Comparison of ENCODE assay signal across 9 mouse cellular contexts in the genomic region with DNA sequence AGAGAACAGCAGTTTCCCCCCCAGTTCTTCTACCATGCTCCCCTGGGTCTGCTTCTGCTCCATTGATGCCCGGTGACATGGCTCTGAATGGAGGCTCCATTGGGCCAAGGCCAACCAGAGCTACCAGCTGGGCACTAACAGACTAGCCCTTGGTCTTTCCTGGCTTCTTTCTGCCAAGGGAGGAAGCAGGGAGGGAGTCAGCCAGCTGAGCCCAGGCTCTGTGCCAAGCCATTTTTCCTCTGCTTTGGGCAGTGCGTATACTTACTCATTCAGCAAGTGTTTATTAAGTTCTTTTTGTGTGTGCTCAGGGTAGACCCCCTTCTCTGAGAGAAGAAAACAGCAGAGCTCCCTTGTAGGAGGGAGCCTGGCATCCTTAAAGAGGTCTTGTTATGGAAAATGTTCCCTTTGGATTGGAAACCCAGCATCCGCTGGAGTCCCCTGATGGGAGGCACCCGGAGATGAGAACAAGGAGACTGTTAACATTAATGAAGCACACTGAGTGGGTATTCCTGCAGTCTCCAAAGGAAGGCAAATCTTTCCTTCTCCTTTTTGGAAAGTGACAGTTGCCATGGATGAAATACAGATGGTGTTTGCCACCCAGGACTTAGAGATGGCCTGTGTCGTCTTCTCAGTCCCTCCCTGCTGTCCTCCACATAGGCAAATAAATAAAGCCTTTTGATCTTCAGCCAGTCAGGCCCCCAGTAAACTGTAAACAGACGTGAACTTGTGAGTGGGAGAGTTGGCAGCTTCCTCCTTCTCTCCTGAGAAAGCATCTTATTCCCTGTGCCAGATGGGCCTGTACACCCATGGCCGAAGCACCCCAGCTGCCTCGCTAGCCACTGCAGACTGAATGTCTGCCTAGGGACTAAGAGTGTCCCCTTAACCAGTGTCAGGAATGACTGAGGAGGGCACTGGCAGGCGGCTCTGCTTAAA. TPM values are rescaled to one million over a fixed set of nuclear protein-coding genes. Genes with fewer than 3 reads are reported as not detected.
DNase-seq lines count a peak whose midpoint lies in the region; ATAC-seq and TF ChIP-seq lines count a peak whose summit lies in the region.
"Had no signal": no experiment of that assay in that cellular context is flagged by ENCODE, and none has a peak within 500 bp of the region (broad histone marks: within the 10 kb centered on the region; RNA-seq: fewer than 3 reads in every experiment).

No protein-coding gene starts in this region.

- TF ChIP-seq EP300 in lung, postnatal 0 days (IDR thresholded peaks at IDR 0.05): no peak

- no peaks in the 10 kb centered on the region for H3K27me3 ChIP-seq in hindbrain, embryonic 12.5 days
- no peaks in the 10 kb centered on the region for H3K27me3 ChIP-seq in hindbrain, embryonic 10.5 days (ENCODE audit: insufficient read depth, poor library complexity, severe bottlenecking)
- H3K27me3 ChIP-seq in heart, embryonic 13.5 days (replicated peaks): no peaks in the 10 kb centered on the region
- H3K27me3 ChIP-seq in lung, postnatal 0 days (replicated peaks; ENCODE audit: insufficient read depth, low read length): no peaks in the 10 kb centered on the region
- H3K27me3 ChIP-seq in thymus, adult 2 months (ENCODE audit: control insufficient read depth, insufficient read depth, low read length): no peaks in the 10 kb centered on the region
- H3K27me3 ChIP-seq: CH12.LX had no signal

- no peak overlapping the region for H3K9ac ChIP-seq in hindbrain, embryonic 12.5 days
- H3K9ac ChIP-seq in heart, embryonic 13.5 days: no peak overlapping the region; the same call in 1 of the 2 replicates
- H3K9ac ChIP-seq in lung, postnatal 0 days (replicated peaks; ENCODE audit: low read depth): no peak overlapping the region

- H3K9me3 ChIP-seq in hindbrain, embryonic 12.5 days (replicated peaks): no peaks in the 10 kb centered on the region
- H3K9me3 ChIP-seq in hindbrain, embryonic 10.5 days: no peaks in the 10 kb centered on the region
- H3K9me3 ChIP-seq in heart, embryonic 13.5 days: no peaks in the 10 kb centered on the region
- H3K9me3 ChIP-seq in lung, postnatal 0 days (ENCODE audit: low read length): no peaks in the 10 kb centered on the region

- 63% methylated on average over 9 of the region's 9 CpGs for WGBS in hindbrain, embryonic 12.5 days
- WGBS in hindbrain, embryonic 10.5 days: 82% methylated on average over 9 of the region's 9 CpGs
- 67% methylated on average over 9 of the region's 9 CpGs for WGBS in heart, embryonic 13.5 days
- WGBS in lung, postnatal 0 days: 26% methylated on average over 9 of the region's 9 CpGs
- 91% methylated on average over 9 of the region's 9 CpGs for WGBS in thymus, adult 2 months

- H3K4me2 ChIP-seq in hindbrain, embryonic 12.5 days (replicated peaks): no peak overlapping the region; the same call in 1 of the 2 replicates
- no peak overlapping the region for H3K4me2 ChIP-seq in heart, embryonic 13.5 days
- H3K4me2 ChIP-seq in lung, postnatal 0 days (replicated peaks; ENCODE audit: low read depth, low read length): 0 out of 2 replicates have a peak overlapping the region, but pooled peaks have one; percentile 11

- H3K4me3 ChIP-seq in hindbrain, embryonic 12.5 days: no peak overlapping the region
- no peak overlapping the region for H3K4me3 ChIP-seq in hindbrain, embryonic 10.5 days
- H3K4me3 ChIP-seq in heart, embryonic 13.5 days: no peak overlapping the region
- H3K4me3 ChIP-seq in lung, postnatal 0 days (ENCODE audit: low read depth, low read length): no peak overlapping the region
- H3K4me3 ChIP-seq in thymus, adult 2 months (ENCODE audit: control insufficient read depth, insufficient read depth, low read length): no peak overlapping the region

- DNase-seq in hindbrain, embryonic 10.5 days (ENCODE audit: low spot score): no peak
- DNase-seq in cerebellum, postnatal 10 days: peak; percentile 94 to 96
- peak; percentile 76 for DNase-seq in kidney, postnatal 25 days
- DNase-seq in lung, postnatal 0 days (ENCODE audit: low spot score): peak; percentile 67
- peak; percentile 60 for DNase-seq in telencephalon, adult 2 months (ENCODE audit: low read depth, low spot score)
- DNase-seq in thymus, adult 2 months: no peak

- H3K36me3 ChIP-seq in hindbrain, embryonic 12.5 days: peaks cover 75% of the 10 kb centered on the region
- peaks cover 97% of the 10 kb centered on the region for H3K36me3 ChIP-seq in hindbrain, embryonic 10.5 days
- H3K36me3 ChIP-seq in heart, embryonic 13.5 days: peaks cover 99% of the 10 kb centered on the region
- 0 out of 2 replicates have a peak, but pooled peaks cover 9% of the 10 kb centered on the region for H3K36me3 ChIP-seq in lung, postnatal 0 days (ENCODE audit: insufficient read depth, low read length)
- H3K36me3 ChIP-seq in thymus, adult 2 months (ENCODE audit: control insufficient read depth, insufficient read depth, low read length): peaks cover 2% of the 10 kb centered on the region

- ATAC-seq in hindbrain, embryonic 12.5 days (ENCODE audit: low FRiP score): no peak
- ATAC-seq in heart, embryonic 13.5 days (ENCODE audit: extremely low read depth, insufficient number of reproducible peaks, low FRiP score, low TSS enrichment): no peak
- ATAC-seq in lung, postnatal 0 days: peak; percentile 77

- TF ChIP-seq CTCF in lung, postnatal 0 days (IDR thresholded peaks at IDR 0.05): no peak
- TF ChIP-seq CTCF in thymus, adult 2 months (IDR thresholded peaks at IDR 0.05; ENCODE audit: borderline replicate concordance, control insufficient read depth, extremely low read depth, insufficient read depth, low read length, poor library complexity): no peak

- H3K4me1 ChIP-seq in hindbrain, embryonic 12.5 days: peaks cover 9% of the 10 kb centered on the region; the same call in 1 of the 2 replicates
- H3K4me1 ChIP-seq in hindbrain, embryonic 10.5 days (replicated peaks): 0 out of 2 replicates have a peak, but pooled peaks cover 6% of the 10 kb centered on the region
- peaks cover 12% of the 10 kb centered on the region; the same call in 1 of the 2 replicates for H3K4me1 ChIP-seq in heart, embryonic 13.5 days
- H3K4me1 ChIP-seq in lung, postnatal 0 days (ENCODE audit: insufficient read depth, low read depth, low read length): peaks cover 4% of the 10 kb centered on the region; the same call in 1 of the 2 replicates
- no peaks in the 10 kb centered on the region for H3K4me1 ChIP-seq in thymus, adult 2 months (replicated peaks; ENCODE audit: control insufficient read depth, insufficient read depth, low read length)

- H3K27ac ChIP-seq in hindbrain, embryonic 12.5 days: peak overlapping the region; percentile 64
- no peak overlapping the region for H3K27ac ChIP-seq in hindbrain, embryonic 10.5 days
- H3K27ac ChIP-seq in heart, embryonic 13.5 days (replicated peaks): peak overlapping the region; percentile 26
- peak overlapping the region; percentile 74 for H3K27ac ChIP-seq in lung, postnatal 0 days (ENCODE audit: low read length)
- no peak overlapping the region for H3K27ac ChIP-seq in thymus, adult 2 months (ENCODE audit: control insufficient read depth, insufficient read depth, low read length)

- no peak for TF ChIP-seq POLR2A in thymus, adult 2 months (IDR thresholded peaks at IDR 0.05; ENCODE audit: control insufficient read depth, extremely low read depth, insufficient read depth, low read length, poor library complexity)

RNA-seq across cellular contexts. Expression of a gene that starts 12.8 kb away (rescaled TPM):
- polyA plus RNA-seq in hindbrain, embryonic 12.5 days (2016; fragmentation: Nextera tagmentation; extraction: Ambion mirVana): 149 and 152 TPM in 2 replicates
- polyA plus RNA-seq in hindbrain, embryonic 10.5 days (2016; fragmentation: Nextera tagmentation; extraction: Ambion mirVana): 124 and 163 TPM in 2 replicates
- 41.2 and 43.0 TPM in 2 replicates for polyA plus RNA-seq in heart, embryonic 13.5 days (2015; fragmentation: Nextera tagmentation; extraction: Ambion mirVana)
- 33.0 and 33.9 TPM in 2 replicates for polyA plus RNA-seq in lung, postnatal 0 days (2015; fragmentation: Nextera tagmentation; extraction: Ambion mirVana)
- 275 TPM in 2 replicates for polyA plus RNA-seq in thymus, adult 2 months (2012; rRNA removed)

RNA-seq across cellular contexts. Expression of a gene that starts 23.9 kb away (rescaled TPM):
- 10.7 and 12.9 TPM in 2 replicates for polyA plus RNA-seq in hindbrain, embryonic 12.5 days (2016; fragmentation: Nextera tagmentation; extraction: Ambion mirVana)
- 11.3 and 12.1 TPM in 2 replicates for polyA plus RNA-seq in hindbrain, embryonic 10.5 days (2016; fragmentation: Nextera tagmentation; extraction: Ambion mirVana)
- 12.7 and 13.2 TPM in 2 replicates for polyA plus RNA-seq in heart, embryonic 13.5 days (2015; fragmentation: Nextera tagmentation; extraction: Ambion mirVana)
- polyA plus RNA-seq in lung, postnatal 0 days (2015; fragmentation: Nextera tagmentation; extraction: Ambion mirVana): 11.7 and 14.4 TPM in 2 replicates
- 27.0 and 27.4 TPM in 2 replicates for polyA plus RNA-seq in thymus, adult 2 months (2012; rRNA removed)

RNA-seq across cellular contexts. Expression of a gene that starts 23.9 kb away (rescaled TPM):
- 9.4 and 10.2 TPM in 2 replicates for polyA plus RNA-seq in hindbrain, embryonic 12.5 days (2016; fragmentation: Nextera tagmentation; extraction: Ambion mirVana)
- polyA plus RNA-seq in hindbrain, embryonic 10.5 days (2016; fragmentation: Nextera tagmentation; extraction: Ambion mirVana): 7.0 and 8.9 TPM in 2 replicates
- 14.3 and 14.7 TPM in 2 replicates for polyA plus RNA-seq in heart, embryonic 13.5 days (2015; fragmentation: Nextera tagmentation; extraction: Ambion mirVana)
- polyA plus RNA-seq in lung, postnatal 0 days (2015; fragmentation: Nextera tagmentation; extraction: Ambion mirVana): 18.2 and 20.0 TPM in 2 replicates
- 30.0 and 33.1 TPM in 2 replicates for polyA plus RNA-seq in thymus, adult 2 months (2012; rRNA removed)

RNA-seq across cellular contexts. Expression of a gene that starts 30.8 kb away (rescaled TPM):
- polyA plus RNA-seq in hindbrain, embryonic 12.5 days (2016; fragmentation: Nextera tagmentation; extraction: Ambion mirVana): 894 and 983 TPM in 2 replicates
- 1,007 and 1,099 TPM in 2 replicates for polyA plus RNA-seq in hindbrain, embryonic 10.5 days (2016; fragmentation: Nextera tagmentation; extraction: Ambion mirVana)
- 833 and 868 TPM in 2 replicates for polyA plus RNA-seq in heart, embryonic 13.5 days (2015; fragmentation: Nextera tagmentation; extraction: Ambion mirVana)
- 991 and 1,079 TPM in 2 replicates for polyA plus RNA-seq in lung, postnatal 0 days (2015; fragmentation: Nextera tagmentation; extraction: Ambion mirVana)
- polyA plus RNA-seq in thymus, adult 2 months (2012; rRNA removed): 193 and 312 TPM in 2 replicates

RNA-seq across cellular contexts. Expression of a gene that starts 35.7 kb away (rescaled TPM):
- polyA plus RNA-seq in hindbrain, embryonic 12.5 days (2016; fragmentation: Nextera tagmentation; extraction: Ambion mirVana): 75.2 and 81.0 TPM in 2 replicates
- 71.8 and 80.5 TPM in 2 replicates for polyA plus RNA-seq in hindbrain, embryonic 10.5 days (2016; fragmentation: Nextera tagmentation; extraction: Ambion mirVana)
- 57.5 and 60.9 TPM in 2 replicates for polyA plus RNA-seq in heart, embryonic 13.5 days (2015; fragmentation: Nextera tagmentation; extraction: Ambion mirVana)
- 103 and 104 TPM in 2 replicates for polyA plus RNA-seq in lung, postnatal 0 days (2015; fragmentation: Nextera tagmentation; extraction: Ambion mirVana)
- 15.4 and 18.5 TPM in 2 replicates for polyA plus RNA-seq in thymus, adult 2 months (2012; rRNA removed)

Comparison
In these comparisons a context has a peak if more than half of its experiments do, and no peak if none do; other contexts are left out.
1. H3K27ac ChIP-seq: peak in hindbrain, embryonic 12.5 days (single experiment), heart, embryonic 13.5 days (single experiment) and lung, postnatal 0 days (single experiment); none in hindbrain, embryonic 10.5 days (single experiment) and thymus, adult 2 months (single experiment).
2. DNase-seq: peak in cerebellum, postnatal 10 days (2 of 2), kidney, postnatal 25 days (2 of 2), lung, postnatal 0 days (single experiment) and telencephalon, adult 2 months (single experiment); none in hindbrain, embryonic 10.5 days (single experiment) and thymus, adult 2 months (single experiment).